Mouse (Mus musculus): ENCODE results near the gene Maml2.

DNA sequence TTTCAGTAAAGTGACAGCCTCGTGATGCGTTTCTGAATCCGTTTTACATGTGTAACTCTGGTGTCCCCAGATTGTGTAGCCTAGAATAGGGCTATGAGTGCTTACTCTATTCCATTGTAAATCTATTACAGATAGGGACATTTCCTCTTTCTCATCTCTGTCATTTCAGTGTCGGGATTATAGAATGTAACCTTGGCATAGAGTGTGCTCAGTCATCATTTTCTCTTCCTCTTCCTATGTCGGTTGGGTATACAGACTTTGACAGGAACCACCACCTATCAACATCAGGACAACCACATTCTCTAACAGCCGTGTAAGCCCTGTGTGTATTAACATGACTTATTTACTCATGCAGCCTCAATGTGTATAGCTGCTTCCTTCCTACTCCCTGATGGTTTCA lies 248.0 kb downstream of the Maml2 start:
- TF ChIP-seq MAFK (IDR thresholded peaks at IDR 0.05; ENCODE audit: insufficient read depth, low read depth, low read length), result no peak
- TF ChIP-seq ZNF384 (IDR thresholded peaks at IDR 0.05; ENCODE audit: low read depth, low read length), result no peak
